Mouse (Mus musculus) thymus, adult 2 months (tissue): ENCODE results near the gene Olfml1. TPM values are rescaled to one million over a fixed set of nuclear protein-coding genes. Genes with fewer than 3 reads are reported as not detected.
A peak's percentile ranks its signal among the peaks of the same experiment; 100 is the strongest.

ENCODE experiments used
- DNase-seq: peaks from one replicate; pipeline ENCODE4 v3.0.0; 2021
- H3K27ac ChIP-seq: fragments of 200-500 bp; 2 replicates; pipeline ENCODE4 v1.5.1; 2012; ENCODE audit warnings: low read length, control low read depth; ENCODE audit not compliant: control insufficient read depth, insufficient read depth
- H3K27me3 ChIP-seq: fragments of 200-500 bp; 2 replicates; pipeline ENCODE4 v1.6.1; 2012; ENCODE audit warnings: mild to moderate bottlenecking, low read length, moderate library complexity, mixed read lengths; ENCODE audit not compliant: control insufficient read depth, insufficient read depth
- H3K36me3 ChIP-seq: fragments of 200-500 bp; 2 replicates; pipeline ENCODE4 v1.6.1; 2012; ENCODE audit warnings: mild to moderate bottlenecking, low read length, moderate library complexity; ENCODE audit not compliant: control insufficient read depth, insufficient read depth
- H3K4me1 ChIP-seq: fragments of 200-500 bp; replicated peaks from 2 replicates; pipeline ENCODE4 v1.6.1; 2012; ENCODE audit warnings: low read length; ENCODE audit not compliant: control insufficient read depth, insufficient read depth
- H3K4me3 ChIP-seq: fragments of 200-500 bp; 2 replicates; pipeline ENCODE4 v1.5.1; 2012; ENCODE audit warnings: mild to moderate bottlenecking, low read length, control low read depth, moderate library complexity; ENCODE audit not compliant: control insufficient read depth, insufficient read depth
- CTCF ChIP-seq: fragments of 200-500 bp; IDR thresholded peaks from 2 replicates; pipeline ENCODE4 v1.5.1; 2012; ENCODE audit warnings: mild to moderate bottlenecking, control low read depth, low read length, moderate library complexity, borderline replicate concordance; ENCODE audit not compliant: control insufficient read depth, poor library complexity, insufficient read depth; ENCODE audit errors: extremely low read depth
- POLR2A ChIP-seq: fragments of 200-500 bp; IDR thresholded peaks from 2 replicates; pipeline ENCODE4 v1.6.1; 2012; ENCODE audit warnings: mild to moderate bottlenecking, low read length, control low read depth, moderate library complexity; ENCODE audit not compliant: control insufficient read depth, poor library complexity, insufficient read depth; ENCODE audit errors: extremely low read depth
- WGBS: fragments of 180-500 bp; shearing (Covaris S2); methylation state at CpG from one replicate; pipeline ENCODE4 v1.1.7; 2018; 5-methylcytosine and 5-hydroxymethylcytosine counted together
- polyA plus RNA-seq: library from polyadenylated mRNA; depleted of rRNA; stranded (reverse); fragments of >200 nt; gene quantifications from 2 replicates; pipeline ENCODE4 v1.2.3, GENCODE M21; 2012

Gene Olfml1
- polyA plus RNA-seq, 1 experiment, result 4.2 TPM

DNA sequence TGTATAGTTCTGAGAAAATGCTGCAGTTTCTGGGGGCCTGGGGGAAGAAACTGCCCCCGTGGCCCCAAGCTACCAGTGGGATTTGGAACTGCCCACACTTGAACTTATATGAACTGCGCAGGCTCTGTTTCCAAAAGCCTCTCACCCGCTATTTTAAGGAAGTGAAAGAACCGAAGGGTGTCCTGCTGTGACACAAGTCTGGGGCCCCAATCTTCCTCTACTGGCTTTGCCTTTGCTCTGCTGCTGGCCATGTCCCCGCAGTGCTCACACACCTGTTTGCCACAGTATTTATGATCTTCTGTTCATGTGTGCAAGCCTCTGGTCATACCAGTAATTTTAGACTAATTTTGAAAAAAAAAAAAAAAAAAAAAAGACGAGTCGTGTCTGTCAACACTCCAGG, 26.7 kb downstream of the Olfml1 start:
- H3K4me3 ChIP-seq, result no peak overlapping the region
- WGBS, result 11% methylated on average over 7 of the region's 7 CpGs

DNA sequence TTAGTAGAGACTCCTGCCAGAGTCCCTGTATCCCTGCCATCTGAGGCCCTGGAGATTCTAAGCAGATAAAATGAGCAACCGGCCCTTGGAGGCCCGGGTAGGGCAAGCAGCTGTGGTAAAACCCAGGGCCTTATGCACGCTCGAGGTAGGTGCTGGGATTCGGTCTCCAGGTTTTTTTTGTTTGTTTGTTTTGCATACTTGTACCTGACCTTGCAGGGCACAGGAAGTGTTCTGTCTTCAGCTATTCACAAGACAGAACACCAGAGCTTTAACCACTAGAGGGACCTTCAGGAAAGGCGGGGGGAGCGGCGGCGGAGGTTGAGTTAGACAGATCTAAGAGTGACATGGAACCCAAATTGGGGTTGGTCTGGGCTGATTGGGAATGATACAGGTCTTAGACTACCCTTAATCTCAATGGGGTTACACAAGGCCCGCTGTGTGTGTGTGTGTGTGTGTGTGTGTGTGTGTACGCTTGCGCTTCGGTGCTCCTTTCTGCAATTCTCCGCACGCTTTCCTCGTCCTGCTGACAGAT, 27.1 kb downstream of the Olfml1 start:
- Histone ChIP-seq H3K4me1 (peaks cover 8% of the 10 kb centered on the region), H3K36me3 (no peaks in the 10 kb centered on the region), H3K27me3 (0 out of 2 replicates have a peak, but pooled peaks cover 3% of the 10 kb centered on the region), H3K4me3 (peak overlapping the region; percentile 48), H3K27ac (peak overlapping the region; percentile 56; the same call in 1 of the 2 replicates)
- WGBS, result 2% methylated on average over 16 of the region's 16 CpGs
- no peak for TF ChIP-seq CTCF
- peak; percentile 34 for DNase-seq

More for the DNA sequence above, 26.7 kb downstream of the Olfml1 start:
- no peak for DNase-seq
- TF ChIP-seq POLR2A (no peak), CTCF (no peak)
- Histone ChIP-seq H3K4me1 (peaks cover 8% of the 10 kb centered on the region), H3K36me3 (no peaks in the 10 kb centered on the region), H3K27ac (no peak overlapping the region; the same call in 1 of the 2 replicates), H3K27me3 (0 out of 2 replicates have a peak, but pooled peaks cover 3% of the 10 kb centered on the region)

GRCm38 (mm10) chr7:107594857-107595402, 27.7 kb downstream of the Olfml1 start, which contains the start of gene Ppfibp2:
Gene Ppfibp2, plus strand, starts transcription at chr7:107595207.
- WGBS, result 1% methylated on average over 24 of the region's 24 CpGs
- Histone ChIP-seq H3K27ac (peak within 1 kb of the TSS; percentile 56; the same call in 1 of the 2 replicates), H3K36me3 (no peaks in the 10 kb centered on the region), H3K4me1 (peaks cover 8% of the 10 kb centered on the region), H3K27me3 (0 out of 2 replicates have a peak, but pooled peaks cover 3% of the 10 kb centered on the region), H3K4me3 (peak within 1 kb of the TSS; percentile 48)
- DNase-seq, result peak; percentile 84
- no peak for TF ChIP-seq CTCF
- no peak for TF ChIP-seq POLR2A

GRCm38 (mm10) chr7:107595426-107595825, 28.2 kb downstream of the Olfml1 start:
- DNase-seq, result no peak
- 26% methylated on average over 13 of the region's 13 CpGs for WGBS
- Histone ChIP-seq H3K4me3 (peak overlapping the region; percentile 48; the same call in 1 of the 2 replicates), H3K36me3 (no peaks in the 10 kb centered on the region), H3K27me3 (0 out of 2 replicates have a peak, but pooled peaks cover 3% of the 10 kb centered on the region), H3K27ac (no peak overlapping the region), H3K4me1 (peaks cover 8% of the 10 kb centered on the region)
- TF ChIP-seq POLR2A (no peak), CTCF (no peak)

- DNase-seq, result no peak
- Histone ChIP-seq H3K27me3 (0 out of 2 replicates have a peak, but pooled peaks cover 3% of the 10 kb centered on the region), H3K4me1 (peaks cover 8% of the 10 kb centered on the region), H3K4me3 (no peak overlapping the region), H3K36me3 (no peaks in the 10 kb centered on the region), H3K27ac (no peak overlapping the region)
- TF ChIP-seq CTCF, result no peak
- no peak for TF ChIP-seq POLR2A
Observed at GRCm38 (mm10) chr7:107596753-107597152, 29.5 kb downstream of the Olfml1 start.

GRCm38 (mm10) chr7:107597956-107598355, 30.7 kb downstream of the Olfml1 start:
- TF ChIP-seq CTCF (no peak), POLR2A (no peak)

More at GRCm38 (mm10) chr7:107597956-107598355, 30.7 kb downstream of the Olfml1 start:
- no peak overlapping the region for H3K4me3 ChIP-seq
- DNase-seq, result no peak
- H3K27me3 ChIP-seq, result 0 out of 2 replicates have a peak, but pooled peaks cover 3% of the 10 kb centered on the region
- 97% methylated on average over 3 of the region's 3 CpGs for WGBS
- peaks cover 8% of the 10 kb centered on the region for H3K4me1 ChIP-seq
- no peak overlapping the region for H3K27ac ChIP-seq
- no peaks in the 10 kb centered on the region for H3K36me3 ChIP-seq
